Mouse (Mus musculus) midbrain, embryonic 16.5 days (tissue): ENCODE measurements at regions not wholly inside any gene's neighbourhood (a gene's known extent, or its start where the extent isn't known, plus 50 kb on each side); places are given as distances from the start of the nearest gene placed in this dataset.

Source experiments
- ATAC-seq: fragments of 200-750 bp; cut with Nextera tagmentation; 2 replicates; pipeline ENCODE4 v1.8.0; 2017; ENCODE audit warnings: moderate TSS enrichment
- H3K27ac ChIP-seq: fragments of 300-500 bp; sonication (generic); 2 replicates; pipeline ENCODE4 v1.5.1; 2014; ENCODE audit warnings: mild to moderate bottlenecking, low read length, mixed read lengths
- H3K27me3 ChIP-seq: fragments of 300-500 bp; sonication (generic); 2 replicates; pipeline ENCODE4 v1.6.1; 2014; ENCODE audit warnings: low read depth, low read length, mixed read lengths; ENCODE audit not compliant: control insufficient read depth, insufficient read depth
- H3K36me3 ChIP-seq: fragments of 300-500 bp; sonication (generic); 2 replicates; pipeline ENCODE4 v1.6.1; 2014; ENCODE audit warnings: mild to moderate bottlenecking, low read length, moderate library complexity, mixed read lengths; ENCODE audit not compliant: control insufficient read depth, insufficient read depth
- H3K4me1 ChIP-seq: fragments of 300-500 bp; sonication (generic); 2 replicates; pipeline ENCODE4 v1.6.1; 2014; ENCODE audit warnings: mild to moderate bottlenecking, low read length, mixed read lengths; ENCODE audit not compliant: control insufficient read depth, insufficient read depth
- H3K4me2 ChIP-seq: fragments of 300-500 bp; sonication (generic); 2 replicates; pipeline ENCODE4 v1.6.1; 2014; ENCODE audit warnings: mild to moderate bottlenecking, low read length, mixed read lengths
- H3K4me3 ChIP-seq: fragments of 300-500 bp; sonication (generic); 2 replicates; pipeline ENCODE4 v1.5.1; 2014; ENCODE audit warnings: low read depth, mild to moderate bottlenecking, low read length, moderate library complexity, mixed read lengths
- H3K9ac ChIP-seq: fragments of 300-500 bp; sonication (generic); 2 replicates; pipeline ENCODE4 v1.6.1; 2014; ENCODE audit warnings: low read depth, low read length, mixed read lengths
- H3K9me3 ChIP-seq: fragments of 300-500 bp; sonication (generic); replicated peaks from 2 replicates; pipeline ENCODE4 v1.6.1; 2014; ENCODE audit warnings: mild to moderate bottlenecking, low read length, mixed read lengths; ENCODE audit not compliant: control insufficient read depth, poor library complexity, severe bottlenecking
- WGBS: fragments of 180-500 bp; shearing (Covaris S2); extraction: QIAGEN DNeasy Blood & Tissue Kit; methylation state at CpG from one replicate; pipeline ENCODE4 v1.1.7; 2014; 5-methylcytosine and 5-hydroxymethylcytosine counted together

- H3K4me3 ChIP-seq: no peak overlapping the region
- H3K9me3 ChIP-seq: no peaks in the 10 kb centered on the region
- H3K27ac ChIP-seq: no peak overlapping the region
- no peak overlapping the region for H3K9ac ChIP-seq
- no peaks in the 10 kb centered on the region for H3K27me3 ChIP-seq
- no peak overlapping the region for H3K4me2 ChIP-seq
- no peak for ATAC-seq
- WGBS: 90% methylated on average over 5 of the region's 5 CpGs
- no peaks in the 10 kb centered on the region for H3K4me1 ChIP-seq
- no peaks in the 10 kb centered on the region for H3K36me3 ChIP-seq
These were observed 111.3 kb downstream of the Gm10604 start for GRCm38 (mm10) chr4:11869721-11870120.

- no peak for ATAC-seq
- WGBS: 80% methylated on average over 1 of the region's 1 CpGs
These were observed 112.5 kb downstream of the Gm10604 start for GRCm38 (mm10) chr4:11868565-11868964.

More at GRCm38 (mm10) chr4:11868565-11868964, 112.5 kb downstream of the Gm10604 start:
- Histone ChIP-seq H3K36me3 (no peaks in the 10 kb centered on the region), H3K27ac (no peak overlapping the region), H3K4me2 (no peak overlapping the region), H3K9ac (no peak overlapping the region), H3K9me3 (no peaks in the 10 kb centered on the region), H3K27me3 (no peaks in the 10 kb centered on the region), H3K4me3 (no peak overlapping the region), H3K4me1 (no peaks in the 10 kb centered on the region)
